Mouse (Mus musculus): ENCODE results near the gene Ace.

The Ace gene

DNA sequence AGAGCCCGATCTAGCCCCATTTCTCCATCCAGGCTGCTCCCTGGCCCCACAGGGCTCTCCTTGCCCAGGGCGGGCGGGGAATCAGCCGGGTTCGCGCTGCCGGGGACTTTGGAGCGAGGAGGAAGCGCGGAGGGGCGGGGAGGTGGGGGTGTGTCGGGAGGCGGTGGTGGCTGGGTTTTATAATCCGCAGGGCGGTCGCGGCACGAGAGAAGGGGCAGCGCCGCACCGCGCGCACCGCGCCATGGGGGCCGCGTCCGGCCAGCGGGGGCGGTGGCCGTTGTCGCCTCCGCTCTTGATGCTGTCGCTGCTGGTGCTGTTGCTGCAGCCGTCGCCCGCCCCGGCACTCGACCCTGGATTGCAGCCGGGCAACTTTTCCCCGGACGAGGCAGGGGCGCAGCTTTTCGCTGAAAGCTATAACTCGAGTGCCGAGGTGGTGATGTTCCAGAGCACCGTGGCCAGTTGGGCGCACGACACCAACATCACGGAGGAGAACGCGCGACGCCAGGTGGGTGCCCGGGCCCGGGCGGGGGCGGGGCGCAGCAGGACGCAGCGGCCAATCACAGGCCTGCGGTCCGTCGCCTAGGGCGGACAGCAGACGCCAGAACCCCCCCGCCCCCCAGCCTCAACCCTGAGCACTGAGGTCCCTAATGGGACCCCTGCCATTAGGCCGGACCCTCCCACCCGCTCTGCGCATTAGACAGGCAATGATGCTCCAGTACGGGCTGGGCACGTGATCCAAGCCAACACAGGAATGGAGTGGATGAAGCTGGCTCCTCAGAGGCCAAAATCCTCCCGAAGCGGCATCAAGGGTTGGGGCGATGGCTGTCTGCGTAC lies at the start of gene Ace:
Ace (plus strand) TSS at position 205 of the 834 bp plus-strand sequence.
- peak; percentile 58 for DNase-seq (ENCODE audit: low spot score)

DNA sequence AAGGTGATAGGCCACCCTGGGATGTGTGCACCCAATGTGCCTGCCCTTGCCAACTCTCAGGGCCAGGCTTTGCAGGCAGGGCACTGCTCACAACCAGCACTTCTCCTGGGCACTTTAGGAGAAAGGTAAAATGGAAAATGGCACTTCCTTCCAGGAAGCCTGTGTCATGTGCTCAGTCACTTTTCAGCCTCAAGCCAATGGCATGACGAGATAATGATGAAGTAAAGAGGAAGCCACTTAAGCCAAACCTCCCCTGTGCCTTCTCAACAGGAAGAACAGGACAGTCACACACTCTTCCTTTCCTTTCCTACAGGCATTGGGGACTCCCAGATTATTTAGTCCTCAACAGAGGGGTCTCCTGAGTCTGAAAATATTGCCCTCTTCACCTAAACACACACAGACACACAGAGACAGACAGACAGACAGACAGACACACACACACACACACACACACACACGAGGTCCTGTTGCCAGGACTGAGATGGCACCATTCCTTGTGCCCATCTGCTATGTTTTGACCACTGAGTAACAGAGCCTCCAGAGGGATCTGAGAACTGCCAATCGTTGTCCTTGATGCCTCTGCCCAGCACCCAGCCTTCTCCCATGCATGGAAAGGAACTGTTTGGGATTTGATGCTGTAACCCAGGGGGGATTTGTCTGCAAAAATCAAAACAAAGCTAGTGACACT lies 47.5 kb upstream of the Ace start:
- DNase-seq (ENCODE audit: low spot score), result no peak

DNA sequence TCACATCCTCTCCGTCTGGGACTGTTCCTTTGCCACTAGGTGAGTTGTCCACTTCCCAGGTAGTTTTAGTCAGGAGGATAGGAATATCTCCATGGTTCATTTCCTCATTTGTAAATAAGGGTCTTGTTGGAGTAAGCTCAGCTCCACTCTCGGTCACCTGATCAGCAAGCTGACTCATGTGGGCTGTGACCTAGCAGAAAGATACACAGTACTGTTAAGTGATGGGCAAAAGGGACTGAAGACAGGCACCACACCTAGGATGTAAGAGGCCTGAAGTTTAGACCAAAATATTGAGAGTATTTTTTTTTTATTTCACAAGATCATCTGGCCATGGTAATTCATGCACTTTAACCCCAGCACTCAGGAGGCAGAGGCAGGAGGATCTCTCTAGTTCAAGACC lies 46.9 kb upstream of the Ace start:
- no peak for DNase-seq (ENCODE audit: low spot score)

DNA sequence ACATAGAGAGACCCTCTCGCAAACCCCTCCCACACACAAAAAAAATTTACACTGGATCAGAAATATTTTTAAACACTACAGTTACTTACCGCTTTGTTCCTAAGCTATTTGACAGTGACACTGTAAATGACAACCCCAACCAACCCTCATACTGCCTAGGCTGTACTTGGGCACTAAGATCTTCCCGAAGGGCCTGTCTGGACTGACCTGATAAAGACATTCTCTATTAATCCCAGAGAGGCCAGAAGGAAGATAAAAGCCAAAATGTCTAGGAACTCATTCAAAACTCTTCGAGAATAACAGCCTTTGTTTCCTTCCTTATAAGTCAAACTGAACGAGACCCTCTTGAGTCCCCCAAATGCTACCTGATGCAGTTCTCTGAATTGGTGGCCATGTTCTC lies 46.5 kb upstream of the Ace start:
- DNase-seq (ENCODE audit: low spot score), result no peak

DNA sequence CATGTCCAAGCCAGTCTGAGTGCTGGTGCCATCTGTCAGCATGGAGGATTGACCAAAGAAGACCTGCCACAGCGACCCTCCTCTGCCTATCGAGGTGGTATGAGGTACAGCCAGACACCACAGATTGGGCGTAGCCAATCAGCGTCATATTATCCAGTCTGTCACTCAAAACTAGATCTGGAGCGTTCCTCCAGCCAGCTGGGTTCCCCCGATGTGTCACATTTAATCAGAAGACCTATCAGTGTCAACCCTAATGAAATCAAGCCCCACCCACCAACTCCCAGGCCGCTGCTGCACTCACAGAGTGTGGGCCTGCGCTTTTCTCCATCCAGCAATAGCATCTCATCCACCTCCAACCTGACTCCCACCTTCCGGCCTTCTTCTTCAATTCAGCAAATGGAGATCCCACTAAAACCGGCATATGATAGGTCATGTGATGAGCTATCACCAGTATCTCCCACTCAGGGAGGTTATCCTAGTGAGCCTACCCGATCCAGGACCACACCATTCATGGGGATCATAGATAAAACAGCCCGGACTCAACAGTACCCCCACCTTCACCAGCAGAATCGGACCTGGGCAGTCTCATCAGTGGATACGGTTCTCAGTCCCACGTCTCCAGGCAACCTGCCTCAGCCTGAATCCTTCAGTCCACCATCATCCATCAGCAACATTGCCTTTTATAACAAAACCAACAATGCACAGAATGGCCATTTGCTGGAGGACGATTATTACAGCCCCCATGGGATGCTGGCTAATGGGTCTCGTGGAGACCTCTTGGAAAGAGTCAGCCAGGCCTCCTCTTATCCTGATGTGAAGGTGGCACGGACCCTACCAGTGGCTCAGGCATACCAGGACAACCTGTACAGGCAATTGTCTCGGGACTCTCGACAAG lies 44.7 kb upstream of the Ace start:
- no peak for DNase-seq (ENCODE audit: low spot score)

DNA sequence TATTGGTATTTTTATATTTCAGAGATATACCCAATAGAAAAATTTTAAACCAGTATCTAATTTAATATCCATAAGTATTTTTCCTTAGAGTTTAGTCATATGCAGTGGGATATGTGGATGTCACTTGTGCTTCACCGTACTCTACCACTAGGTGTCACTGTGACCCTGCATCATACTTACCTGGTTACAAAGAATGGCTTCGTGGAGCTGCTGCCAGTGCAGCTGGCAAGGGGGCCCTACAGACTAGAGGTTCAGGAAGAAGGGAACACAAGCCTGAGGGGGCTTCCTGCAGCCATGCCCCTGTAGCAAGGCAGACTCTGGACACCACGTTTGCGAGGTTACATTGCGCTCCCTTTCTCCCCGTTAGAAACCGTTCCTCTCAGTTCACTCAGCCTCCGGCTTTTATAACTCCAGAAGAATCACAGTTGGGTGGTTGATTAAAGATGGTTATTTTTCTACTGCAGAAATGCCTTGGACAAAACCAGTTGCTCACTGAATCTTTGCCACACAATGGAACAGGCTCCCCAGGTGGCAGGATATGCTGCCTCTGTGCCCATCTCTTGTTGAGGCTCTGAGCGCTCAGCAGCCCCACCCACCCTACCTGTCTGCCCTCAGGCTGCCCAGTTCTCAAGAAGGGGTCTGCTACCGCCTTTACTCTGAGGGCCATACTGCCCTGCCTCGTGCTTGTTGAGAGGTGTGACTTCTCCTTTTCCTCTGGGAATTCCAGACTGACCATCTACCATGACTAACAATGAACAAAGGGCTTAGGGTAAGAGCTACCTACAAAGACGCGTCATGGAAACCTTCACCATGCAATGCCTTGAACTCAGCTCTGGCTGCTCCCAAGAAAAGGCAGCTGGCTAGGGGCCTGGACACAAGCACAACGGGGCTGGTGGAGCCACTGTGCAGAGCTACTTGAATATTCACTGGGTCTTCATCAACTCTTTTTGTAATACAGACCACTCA lies 40.4 kb upstream of the Ace start:
- peak; percentile 78 for DNase-seq (ENCODE audit: low spot score)

DNA sequence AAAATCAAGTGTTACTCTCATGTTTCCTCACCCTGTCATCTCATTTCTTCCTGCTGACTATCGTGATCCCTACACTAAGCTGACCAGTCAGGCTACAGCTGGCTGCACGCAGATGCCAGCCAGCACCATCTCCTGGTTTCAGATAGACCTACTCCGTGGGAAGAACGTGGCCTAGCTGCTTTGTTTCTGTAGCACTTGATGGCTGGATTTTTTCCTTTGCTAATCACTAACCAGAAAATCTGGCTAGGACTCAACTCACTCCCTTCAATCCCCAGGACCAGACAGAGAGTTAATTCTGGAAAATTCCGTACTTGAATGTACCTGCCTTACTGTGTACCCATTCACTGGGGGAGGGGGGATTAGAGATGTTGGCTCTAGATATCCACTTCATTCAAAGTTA lies 39.6 kb upstream of the Ace start:
- DNase-seq (ENCODE audit: low spot score), result no peak

DNA sequence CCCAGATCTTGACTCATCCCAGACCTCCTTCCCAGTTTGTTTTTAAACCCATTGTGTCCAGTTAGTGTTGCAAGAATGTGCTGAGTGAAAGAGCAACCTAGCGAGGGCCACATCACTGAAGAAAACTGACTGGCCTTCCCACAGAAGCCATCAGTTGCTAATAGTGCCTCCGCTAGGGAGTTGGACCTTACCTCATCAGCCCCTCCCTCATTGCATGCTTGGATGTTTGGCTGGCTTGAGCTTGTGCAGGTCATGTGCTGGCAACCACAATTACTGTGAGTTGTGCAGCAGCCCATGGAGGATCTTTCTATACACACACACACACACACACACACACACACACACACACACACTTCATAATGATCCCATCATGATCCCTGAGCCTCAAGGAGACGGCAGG lies 36.4 kb upstream of the Ace start:
- no peak for DNase-seq (ENCODE audit: low spot score)

DNA sequence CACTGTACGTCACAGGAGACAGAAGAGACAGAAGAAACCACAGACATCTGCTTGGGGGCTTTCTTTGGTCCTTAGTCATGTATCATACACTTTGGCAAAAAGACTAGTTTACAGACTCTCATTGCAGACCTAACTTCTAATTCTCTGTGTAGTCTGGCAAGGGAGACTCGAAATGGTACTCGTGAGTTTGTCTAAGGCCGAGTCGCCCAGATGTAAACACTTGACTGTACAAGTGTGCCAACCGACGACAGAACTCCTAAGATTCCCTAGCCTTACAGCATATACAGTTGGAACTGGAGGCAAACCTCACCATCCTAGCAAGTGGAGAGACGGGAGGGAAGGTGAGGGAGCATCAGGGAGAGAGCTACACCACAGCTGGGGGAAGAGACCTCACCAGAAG lies 34.0 kb upstream of the Ace start:
- DNase-seq (ENCODE audit: low spot score), result no peak

DNA sequence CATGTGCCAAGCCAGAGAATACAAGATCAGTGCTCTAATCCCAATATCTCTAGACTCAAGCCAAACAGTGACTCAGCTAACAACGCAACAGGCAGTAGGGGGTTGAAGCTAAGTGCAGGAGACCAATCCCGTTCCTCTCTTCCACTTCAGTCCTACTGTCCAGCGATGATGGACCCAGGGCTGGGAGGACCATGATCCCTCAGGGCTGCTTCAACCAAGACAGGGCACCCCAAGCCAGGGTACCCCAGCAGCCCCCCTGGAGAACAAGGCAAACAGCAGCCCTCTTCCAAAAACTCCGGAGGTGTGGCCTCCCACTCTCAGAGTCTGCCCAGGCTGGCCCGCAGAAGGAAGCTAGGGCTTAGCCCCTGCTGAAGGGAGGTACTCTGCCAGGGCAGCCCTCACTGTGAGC lies 33.4 kb upstream of the Ace start:
- peak; percentile 24 for DNase-seq (ENCODE audit: low spot score)

DNA sequence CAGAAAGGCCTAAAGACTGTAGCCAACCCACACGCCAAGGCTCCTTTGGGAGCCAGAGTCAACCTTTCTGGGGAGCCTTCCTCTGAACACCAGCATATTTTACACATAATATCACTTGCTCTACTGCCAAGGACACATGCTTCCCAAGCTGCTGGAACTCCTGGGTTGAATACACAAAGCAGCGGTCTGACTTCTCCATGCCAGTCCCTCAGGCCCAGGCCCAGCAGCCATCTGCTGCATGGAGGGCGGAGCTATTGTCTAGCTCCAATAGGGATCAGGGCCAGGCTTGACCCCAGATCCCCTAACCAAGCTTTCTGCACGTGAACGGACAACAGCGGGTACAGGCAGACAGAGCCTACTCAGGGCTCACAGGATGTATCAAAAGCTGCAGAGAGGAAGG lies 32.9 kb upstream of the Ace start:
- DNase-seq (ENCODE audit: low spot score), result no peak

DNA sequence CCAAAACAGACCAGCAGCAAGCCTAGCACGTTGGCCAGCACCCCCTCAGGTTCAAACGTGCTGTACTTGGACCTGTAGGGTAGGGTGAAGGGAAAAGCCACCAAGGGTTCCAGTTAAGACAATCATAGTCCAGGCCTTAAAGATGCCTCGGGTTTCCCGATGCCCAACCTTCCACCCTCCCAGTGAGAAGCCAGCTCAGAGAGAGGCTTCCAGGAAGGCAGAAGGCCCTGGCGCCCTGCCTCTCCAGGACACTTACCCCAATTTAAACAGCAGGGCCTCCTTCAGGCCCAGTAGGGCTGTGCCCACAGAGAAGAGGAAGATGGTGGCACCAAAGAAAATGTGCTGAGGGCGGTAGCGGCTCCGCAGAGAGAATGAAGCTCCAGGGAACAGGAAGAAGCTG lies 32.2 kb upstream of the Ace start:
- no peak for DNase-seq (ENCODE audit: low spot score)

DNA sequence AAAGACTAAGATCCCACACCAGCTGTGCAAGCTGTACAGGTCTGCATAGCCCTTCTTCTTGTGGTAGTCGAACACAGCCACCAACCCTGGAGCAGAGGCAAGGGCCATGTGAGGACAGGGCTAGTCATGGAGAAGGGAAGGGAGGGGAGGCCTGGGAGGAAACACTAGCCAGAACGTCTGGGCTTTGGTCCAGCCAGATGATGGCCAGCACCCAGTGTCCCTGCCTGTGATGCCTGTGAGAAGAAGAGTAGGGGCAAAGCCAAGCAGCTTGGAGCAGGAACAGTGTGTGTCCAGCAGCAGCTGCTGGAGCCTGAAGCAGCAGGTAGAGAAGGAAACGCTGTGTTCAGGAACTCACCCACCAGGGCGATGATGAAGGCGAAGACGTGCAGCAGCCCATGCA lies 31.5 kb upstream of the Ace start:
- peak; percentile 82 for DNase-seq (ENCODE audit: low spot score)

DNA sequence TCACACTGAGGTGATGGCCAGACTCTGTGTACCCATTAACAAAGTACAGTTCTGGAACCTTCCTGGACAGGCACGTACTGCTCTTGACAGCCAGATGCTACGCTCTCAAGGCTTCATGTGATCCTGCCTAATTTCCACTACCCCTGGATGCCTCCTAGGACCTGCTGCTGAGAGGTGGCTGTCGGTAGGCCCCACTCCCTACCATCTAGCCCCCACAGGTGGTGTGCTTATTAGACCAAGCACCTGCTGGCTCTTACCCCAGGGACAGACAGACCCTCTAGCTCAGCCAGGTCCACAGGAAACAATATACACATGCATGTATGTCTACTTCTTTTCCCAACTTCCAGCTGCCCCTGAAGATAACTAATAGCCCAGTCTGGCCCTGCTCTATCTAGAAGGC lies 30.8 kb upstream of the Ace start:
- no peak for DNase-seq (ENCODE audit: low spot score)

DNA sequence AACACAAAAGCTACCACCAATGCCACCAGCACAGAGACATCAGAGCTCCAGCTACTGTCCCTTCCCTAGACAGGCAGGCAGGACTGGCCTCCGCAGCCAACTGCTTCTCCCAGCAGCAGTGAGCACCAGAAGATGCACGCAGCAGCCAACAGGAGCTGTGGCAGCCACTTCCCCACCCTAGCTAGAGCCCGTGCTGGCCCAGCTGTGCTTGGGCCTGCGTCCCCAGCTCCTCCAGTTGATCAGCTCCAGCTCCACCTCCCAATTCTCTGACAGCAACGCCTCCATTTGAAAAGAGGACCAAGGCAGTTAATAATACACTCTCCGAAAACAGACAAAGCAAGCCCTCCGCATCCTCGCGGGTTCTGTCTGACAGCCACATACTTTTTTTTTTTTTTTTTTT lies 29.0 kb upstream of the Ace start:
- no peak for DNase-seq (ENCODE audit: low spot score)

DNA sequence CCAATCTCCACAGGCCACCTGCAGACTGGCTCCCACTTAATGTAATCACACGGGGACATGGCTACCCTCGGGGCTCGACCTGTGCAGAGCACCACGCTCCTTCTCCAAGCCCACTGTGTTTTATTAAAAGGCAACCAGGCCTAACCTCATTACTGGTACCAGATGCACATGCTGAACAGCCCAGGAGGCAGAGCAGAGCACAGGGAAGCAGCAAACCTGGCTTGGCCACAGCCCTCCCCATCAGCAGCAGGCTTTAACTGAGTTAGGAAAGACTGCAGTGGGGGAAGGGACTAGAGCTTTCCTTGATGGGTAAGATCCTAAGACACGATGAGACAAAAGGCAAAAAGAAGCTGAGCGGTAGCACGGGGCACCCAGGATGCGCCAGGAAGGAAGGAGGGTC lies 25.8 kb upstream of the Ace start:
- DNase-seq (ENCODE audit: low spot score), result peak; percentile 61

DNA sequence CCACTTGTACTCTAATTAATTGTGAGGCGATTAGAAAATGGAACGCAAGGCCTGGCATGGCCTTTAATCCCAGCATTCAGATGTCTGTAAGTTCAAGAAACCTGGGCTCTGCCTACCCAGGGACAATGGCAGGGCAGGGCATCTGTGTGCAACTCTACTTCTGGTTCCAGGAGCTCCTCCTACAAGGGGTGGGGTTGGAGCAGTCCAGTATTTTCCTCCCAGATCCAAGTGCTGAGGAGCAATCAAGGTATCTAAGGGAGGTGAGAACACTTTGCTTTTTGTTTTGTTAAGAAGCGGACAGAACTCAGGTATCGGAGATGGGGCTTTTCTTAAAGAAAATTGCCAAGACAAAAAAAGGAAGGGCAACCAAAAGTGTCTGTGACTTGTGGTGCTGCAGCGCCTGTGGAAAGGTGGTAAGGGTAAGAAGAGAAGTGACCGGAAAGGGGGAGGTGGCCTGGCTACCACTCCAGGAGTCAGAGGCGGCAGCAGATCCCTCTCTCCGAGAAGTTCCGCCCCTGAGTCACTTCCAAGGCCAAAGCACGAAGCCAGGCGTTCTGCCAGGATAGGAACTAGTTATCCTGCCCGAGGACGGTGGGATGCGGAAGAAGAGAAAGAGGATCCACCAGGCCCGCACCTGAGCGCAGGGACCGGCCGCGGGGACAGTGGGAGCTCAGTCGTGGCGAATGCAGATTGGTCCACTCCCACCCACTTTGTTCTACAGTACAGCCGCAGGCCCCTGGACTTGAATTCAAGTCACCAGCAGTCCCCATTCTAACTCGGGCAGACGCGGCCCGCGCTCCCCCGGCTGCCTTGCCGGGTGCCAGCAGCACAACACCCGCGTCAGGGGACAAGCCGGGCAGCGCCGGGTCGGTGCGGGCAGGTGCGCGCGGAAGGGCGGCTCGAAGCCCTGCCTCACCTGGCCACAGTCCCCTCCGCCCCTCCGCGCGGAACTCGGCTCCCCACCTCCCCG lies 24.3 kb upstream of the Ace start:
- peak; percentile 87 for DNase-seq (ENCODE audit: low spot score)

DNA sequence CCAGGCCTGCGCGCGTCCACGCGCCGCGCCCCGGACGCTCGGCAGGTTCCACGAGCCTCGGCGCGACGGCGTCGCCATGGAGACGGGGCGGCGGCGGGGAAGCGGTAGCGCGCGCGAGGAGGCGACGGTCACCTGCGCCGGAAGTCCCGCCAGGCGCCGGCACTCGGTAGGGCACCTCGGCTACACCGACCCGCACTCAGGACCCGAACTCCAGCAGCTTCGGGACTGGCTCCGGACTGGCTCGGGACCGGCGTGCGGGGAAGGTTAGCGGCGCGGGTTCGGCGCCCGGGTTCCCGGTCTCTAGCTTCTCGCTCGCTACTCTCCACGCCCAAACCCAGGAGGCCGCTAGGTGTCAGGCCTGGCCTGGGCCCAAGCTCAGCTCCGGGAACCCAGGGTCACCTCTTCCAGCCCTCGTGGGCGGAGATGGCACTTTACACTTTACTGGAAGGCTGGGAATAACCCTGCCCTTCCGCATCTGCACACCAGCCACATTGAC lies 23.6 kb upstream of the Ace start:
- DNase-seq (ENCODE audit: low spot score), result peak; percentile 85

DNA sequence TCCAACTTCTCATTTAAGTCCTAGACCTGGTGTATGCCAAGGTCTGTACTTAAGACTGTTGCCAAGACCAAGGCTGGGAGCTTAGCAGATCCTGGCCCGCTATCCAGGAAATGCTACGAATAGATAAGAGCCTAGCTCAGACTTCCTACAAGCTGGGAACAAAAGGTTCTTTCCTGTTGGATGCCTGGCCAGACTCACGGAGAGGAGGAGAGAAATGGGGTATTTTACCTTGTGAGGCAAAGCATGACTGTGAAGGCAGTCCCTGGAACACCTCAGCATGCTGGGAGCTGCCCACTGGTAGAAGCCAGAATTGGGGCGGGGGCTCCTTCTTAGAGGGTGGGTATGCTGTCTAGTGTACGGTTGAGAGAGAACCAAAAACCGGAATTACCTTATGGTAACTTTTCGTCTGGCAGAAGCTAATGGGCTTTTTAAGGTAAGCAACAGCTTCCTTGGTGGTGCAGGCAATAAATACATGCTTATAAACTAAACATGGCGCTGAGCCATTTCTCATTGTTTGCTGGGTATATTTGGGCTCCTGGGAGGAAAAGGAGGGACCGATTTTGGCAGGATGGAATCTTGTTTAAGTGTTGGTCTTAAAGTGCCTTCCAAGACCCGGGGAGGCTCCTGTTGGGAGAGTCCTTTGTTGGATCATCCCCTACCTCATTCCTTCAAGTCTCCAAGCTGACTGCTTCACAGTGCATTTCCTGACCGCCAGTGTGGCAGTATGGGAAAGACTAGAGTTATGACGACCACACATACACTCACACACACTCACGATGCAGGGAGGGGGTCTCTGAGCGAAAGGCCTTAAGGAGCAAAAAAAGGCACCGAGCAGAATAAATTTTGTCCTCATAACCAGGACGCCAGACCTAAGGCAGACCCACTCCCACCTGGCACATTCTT lies 22.7 kb upstream of the Ace start:
- DNase-seq (ENCODE audit: low spot score), result peak; percentile 54
